Mouse (Mus musculus) liver, embryonic 11.5 days (tissue): ENCODE results near the gene Rilp. TPM values are rescaled to one million over a fixed set of nuclear protein-coding genes. Genes with fewer than 3 reads are reported as not detected.

Experiments used
- ATAC-seq: fragments of 200-750 bp; cut with Nextera tagmentation; replicated peaks from 2 replicates; pipeline ENCODE4 v1.8.0; 2017; ENCODE audit warnings: moderate number of reproducible peaks, mild to moderate bottlenecking, moderate TSS enrichment, moderate library complexity; ENCODE audit not compliant: low FRiP score
- DNase-seq: peaks from one replicate; pipeline ENCODE4 v3.0.0-alpha.2; 2017; ENCODE audit warnings: low spot score
- H3K27ac ChIP-seq: fragments of 300-500 bp; sonication (generic); 2 replicates; pipeline ENCODE4 v1.5.1; 2014; ENCODE audit warnings: mild to moderate bottlenecking, low read depth, low read length, control low read depth
- H3K27me3 ChIP-seq: fragments of 300-500 bp; sonication (generic); replicated peaks from 2 replicates; pipeline ENCODE4 v1.6.1; 2014; ENCODE audit warnings: low read length, mixed read lengths; ENCODE audit not compliant: control insufficient read depth, insufficient read depth
- H3K36me3 ChIP-seq: fragments of 300-500 bp; sonication (generic); 2 replicates; pipeline ENCODE4 v1.6.1; 2014; ENCODE audit warnings: mild to moderate bottlenecking, low read length, moderate library complexity, mixed read lengths; ENCODE audit not compliant: control insufficient read depth, insufficient read depth
- H3K4me1 ChIP-seq: fragments of 300-500 bp; sonication (generic); replicated peaks from 2 replicates; pipeline ENCODE4 v1.6.1; 2014; ENCODE audit warnings: low read length, mixed read lengths; ENCODE audit not compliant: control insufficient read depth, insufficient read depth
- H3K4me2 ChIP-seq: fragments of 300-500 bp; sonication (generic); 2 replicates; pipeline ENCODE4 v1.6.1; 2014; ENCODE audit warnings: mild to moderate bottlenecking, control low read depth, moderate library complexity
- H3K4me3 ChIP-seq: fragments of 300-500 bp; sonication (generic); 2 replicates; pipeline ENCODE4 v1.5.1; 2014; ENCODE audit warnings: low read depth, low read length, control low read depth
- H3K9ac ChIP-seq: fragments of 300-500 bp; sonication (generic); 2 replicates; pipeline ENCODE4 v1.6.1; 2014; ENCODE audit warnings: low read depth, low read length, control low read depth
- H3K9me3 ChIP-seq: fragments of 300-500 bp; sonication (generic); 2 replicates; pipeline ENCODE4 v1.6.1; 2016; ENCODE audit warnings: low read length, inconsistent platforms, mixed read lengths; ENCODE audit not compliant: control insufficient read depth
- WGBS: fragments of 180-500 bp; shearing (Covaris S2); extraction: QIAGEN DNeasy Blood & Tissue Kit; methylation state at CpG from one replicate; pipeline ENCODE4 v1.1.7; 2014; 5-methylcytosine and 5-hydroxymethylcytosine counted together
- polyA plus RNA-seq: library from polyadenylated mRNA; unstranded; fragments of >200 nt; fragmentation: Nextera tagmentation; extraction: Ambion mirVana; gene quantifications from 2 replicates; pipeline ENCODE4 v1.2.1, GENCODE M21; 2014

Gene Rilp
- polyA plus RNA-seq, 1 experiment from 2014 or later, result 1.2 TPM

DNA sequence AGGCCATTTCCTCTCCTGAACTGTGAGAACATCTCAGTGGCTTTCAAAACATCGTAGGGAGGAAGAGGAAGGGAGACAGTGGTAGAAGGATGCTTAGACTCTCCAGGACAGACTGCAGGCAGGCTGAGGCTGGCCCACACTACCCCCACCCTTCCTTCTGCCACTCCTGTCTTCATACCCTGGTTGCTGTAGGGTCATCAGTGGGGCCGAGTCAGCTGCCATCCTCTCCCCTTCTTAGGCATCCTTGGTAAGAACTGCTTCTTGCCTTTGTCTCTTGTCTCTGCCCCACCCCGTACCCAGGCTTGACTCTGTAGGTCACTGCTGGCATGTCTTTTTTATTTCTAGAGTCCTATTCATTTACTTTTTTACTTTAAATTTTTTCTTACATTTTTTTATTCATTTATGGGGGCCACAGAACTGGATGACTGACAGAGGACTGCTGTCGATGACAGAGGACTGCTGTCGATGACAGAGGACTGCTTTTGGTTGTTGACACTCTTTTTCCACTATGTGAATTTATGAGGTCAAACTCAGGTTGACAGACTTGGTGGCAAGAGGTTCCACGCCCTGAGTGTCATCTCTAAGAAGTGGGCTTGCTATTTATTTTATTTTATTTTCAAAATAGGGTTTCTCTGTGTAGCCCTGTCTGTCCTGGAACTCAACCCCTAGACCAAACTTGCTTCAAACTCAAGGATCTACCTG is 23.6 kb downstream of the Rilp start:
- ATAC-seq (no peak), DNase-seq (no peak)
- Histone ChIP-seq H3K4me3 (peak overlapping the region; percentile 70; the same call in 1 of the 2 replicates), H3K36me3 (no peaks in the 10 kb centered on the region), H3K9me3 (no peaks in the 10 kb centered on the region), H3K4me2 (peak overlapping the region; percentile 100), H3K27ac (0 out of 2 replicates have a peak overlapping the region, but pooled peaks have one; percentile 26), H3K27me3 (no peaks in the 10 kb centered on the region), H3K4me1 (peaks cover 27% of the 10 kb centered on the region), H3K9ac (0 out of 2 replicates have a peak overlapping the region, but pooled peaks have one; percentile 36)
- 65% methylated on average over 6 of the region's 6 CpGs for WGBS

GRCm38 (mm10) chr11:75534286-75535033 is 24.6 kb downstream of the Rilp start:
- 0 out of 2 replicates have a peak overlapping the region, but pooled peaks have one; percentile 1 for H3K4me3 ChIP-seq

DNA sequence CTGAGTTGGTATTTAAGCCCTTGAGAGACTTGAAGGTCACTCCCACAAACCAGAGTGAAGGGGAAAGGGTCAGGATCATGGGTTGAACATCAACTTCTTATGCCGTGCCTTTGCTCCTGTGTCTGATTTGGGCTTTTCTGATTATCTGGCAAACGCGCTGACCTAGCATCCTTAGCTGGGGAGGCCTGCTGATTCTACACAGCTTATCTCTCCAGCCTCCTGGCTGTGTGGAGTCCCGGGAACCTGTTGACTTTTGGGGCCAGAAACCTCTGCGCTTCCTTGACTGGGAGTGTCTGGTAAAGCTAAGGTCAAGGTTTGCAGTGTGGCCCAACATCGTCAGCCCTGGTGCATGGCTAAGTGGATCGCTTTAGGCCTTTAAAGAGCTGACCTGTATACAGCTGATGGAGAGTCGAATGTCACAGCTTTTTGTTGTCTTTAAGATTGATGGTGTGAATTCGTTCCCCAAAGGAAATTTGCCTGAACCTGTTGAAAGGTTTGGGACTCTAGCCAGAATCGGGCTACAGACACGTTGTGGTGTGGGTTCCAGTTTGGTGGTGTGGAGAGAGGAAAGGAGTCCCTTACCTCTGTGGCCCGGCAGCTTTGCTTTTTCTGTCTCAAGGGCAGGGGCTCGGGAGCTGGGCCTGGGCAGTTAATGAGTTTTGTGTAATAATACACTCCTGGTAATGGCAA is 25.4 kb downstream of the Rilp start:
- Histone ChIP-seq H3K9ac (peak overlapping the region; percentile 7; the same call in 1 of the 2 replicates), H3K27ac (peak overlapping the region; percentile 16; the same call in 1 of the 2 replicates), H3K4me3 (no peak overlapping the region), H3K9me3 (no peaks in the 10 kb centered on the region), H3K4me1 (peaks cover 27% of the 10 kb centered on the region), H3K4me2 (peak overlapping the region; percentile 34), H3K27me3 (no peaks in the 10 kb centered on the region), H3K36me3 (no peaks in the 10 kb centered on the region)
- WGBS, result 33% methylated on average over 13 of the region's 13 CpGs
- no peak for ATAC-seq
- no peak for DNase-seq

More at GRCm38 (mm10) chr11:75534286-75535033, 24.6 kb downstream of the Rilp start:
- H3K9me3 ChIP-seq, result no peaks in the 10 kb centered on the region
- no peak for DNase-seq
- H3K9ac ChIP-seq, result no peak overlapping the region
- peaks cover 27% of the 10 kb centered on the region for H3K4me1 ChIP-seq
- no peaks in the 10 kb centered on the region for H3K36me3 ChIP-seq
- no peak overlapping the region for H3K27ac ChIP-seq
- H3K27me3 ChIP-seq, result no peaks in the 10 kb centered on the region
- H3K4me2 ChIP-seq, result peak overlapping the region; percentile 34; the same call in 1 of the 2 replicates
- ATAC-seq, result no peak
- whole genome bisulfite sequencing, result 53% methylated on average over 4 of the region's 4 CpGs

DNA sequence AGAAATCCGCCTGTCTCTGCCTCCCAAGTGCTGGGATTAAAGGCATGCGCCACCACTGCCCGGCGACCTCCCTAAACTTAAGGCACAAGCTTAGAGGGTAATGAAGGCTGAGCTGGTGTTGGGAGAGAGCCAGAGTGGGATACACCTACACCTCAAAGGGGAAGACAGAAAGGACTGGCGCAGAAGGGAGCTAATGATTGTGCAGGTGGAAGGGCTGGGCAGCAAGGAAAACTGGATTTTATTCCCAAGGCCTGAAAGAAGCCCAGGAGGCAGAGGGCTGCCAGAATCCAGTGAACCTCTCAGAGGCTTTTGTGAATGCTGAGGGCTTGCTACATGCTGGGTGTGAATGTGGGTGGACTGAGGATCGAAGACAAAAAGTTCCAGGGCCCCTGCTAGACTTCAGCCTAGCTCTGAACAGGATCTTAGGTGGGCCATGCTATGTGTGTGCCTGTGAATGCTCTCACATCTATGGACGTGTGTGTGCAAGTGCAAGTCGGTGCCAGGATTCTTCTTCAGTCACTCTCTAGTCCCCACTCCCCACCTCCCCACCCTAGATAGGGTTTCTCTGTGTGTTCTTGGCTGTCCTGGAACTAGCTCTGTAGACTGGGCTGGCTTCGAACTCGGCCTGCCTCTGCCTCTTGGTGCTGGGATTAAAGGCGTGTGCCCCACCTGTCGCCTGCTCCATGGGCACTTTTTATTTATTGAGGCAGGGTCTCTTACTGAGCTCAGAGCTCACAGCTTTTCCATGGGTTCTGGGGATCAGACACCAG is 26.5 kb downstream of the Rilp start:
- Histone ChIP-seq H3K4me1 (peaks cover 34% of the 10 kb centered on the region), H3K27ac (no peak overlapping the region)

DNA sequence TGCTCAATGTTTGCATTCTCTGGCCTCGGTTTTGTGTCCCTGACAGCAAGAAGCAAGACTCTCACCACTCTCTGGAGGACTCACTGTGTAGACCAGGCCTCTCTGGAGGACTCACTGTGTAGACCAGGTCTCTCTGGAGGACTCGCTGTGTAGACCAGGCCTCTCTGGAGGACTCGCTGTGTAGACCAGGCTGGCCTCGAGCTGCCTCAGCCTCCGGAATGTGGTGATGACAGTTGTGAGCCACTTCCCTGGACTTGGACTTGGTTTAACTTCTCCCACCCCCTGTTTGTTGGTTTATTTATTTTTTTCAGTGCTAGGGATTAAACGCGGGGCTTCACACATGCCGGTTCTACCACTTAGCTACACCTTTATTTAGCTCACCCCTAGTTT is 27.1 kb downstream of the Rilp start:
- Histone ChIP-seq H3K27ac (no peak overlapping the region), H3K36me3 (no peaks in the 10 kb centered on the region), H3K4me1 (peaks cover 34% of the 10 kb centered on the region), H3K27me3 (no peaks in the 10 kb centered on the region), H3K4me2 (no peak overlapping the region), H3K9ac (no peak overlapping the region), H3K4me3 (no peak overlapping the region), H3K9me3 (no peaks in the 10 kb centered on the region)
- 81% methylated on average over 8 of the region's 8 CpGs for WGBS
- ATAC-seq, result no peak
- DNase-seq, result no peak

More for the DNA sequence above, 26.5 kb downstream of the Rilp start:
- DNase-seq, result no peak
- H3K27me3 ChIP-seq, result no peaks in the 10 kb centered on the region
- H3K36me3 ChIP-seq, result no peaks in the 10 kb centered on the region
- H3K9ac ChIP-seq, result no peak overlapping the region
- H3K4me3 ChIP-seq, result no peak overlapping the region
- no peak overlapping the region for H3K4me2 ChIP-seq
- 87% methylated on average over 12 of the region's 12 CpGs for WGBS
- ATAC-seq, result no peak
- no peaks in the 10 kb centered on the region for H3K9me3 ChIP-seq

DNA sequence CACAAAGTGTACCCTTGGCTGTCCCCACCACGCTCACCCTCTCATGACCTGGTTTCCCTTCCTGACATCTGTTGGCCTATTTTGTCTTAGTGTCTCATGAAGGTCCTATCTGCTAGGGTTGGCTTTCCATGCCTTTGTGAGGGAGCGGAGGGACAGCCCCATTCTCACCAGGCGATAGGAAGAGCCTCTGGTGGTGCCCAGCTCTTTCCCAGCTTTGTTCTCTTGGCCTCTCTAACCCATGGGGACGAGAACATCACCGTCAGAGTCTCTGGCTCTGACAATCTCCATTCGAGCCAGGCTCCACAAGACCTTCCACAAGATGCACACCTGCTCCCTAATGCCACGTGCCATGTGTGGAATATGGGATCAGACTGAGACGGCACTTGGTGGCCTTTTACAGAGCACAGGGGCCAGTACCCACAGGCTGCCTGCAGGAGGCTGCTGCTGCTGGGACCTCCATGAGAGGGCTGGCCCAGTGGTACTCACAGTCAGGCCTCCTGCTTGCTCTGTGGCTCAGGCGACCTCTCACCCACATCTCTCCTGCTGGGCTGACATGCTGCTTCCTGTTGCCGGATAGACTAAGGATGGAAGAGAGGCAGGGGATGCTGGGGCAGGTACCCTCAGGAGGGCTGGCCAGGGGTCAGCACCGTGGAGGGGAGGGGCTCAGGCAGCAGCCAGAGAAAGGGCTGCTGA is 27.7 kb downstream of the Rilp start:
- peak overlapping the region; percentile 11; the same call in 1 of the 2 replicates for H3K27ac ChIP-seq

DNA sequence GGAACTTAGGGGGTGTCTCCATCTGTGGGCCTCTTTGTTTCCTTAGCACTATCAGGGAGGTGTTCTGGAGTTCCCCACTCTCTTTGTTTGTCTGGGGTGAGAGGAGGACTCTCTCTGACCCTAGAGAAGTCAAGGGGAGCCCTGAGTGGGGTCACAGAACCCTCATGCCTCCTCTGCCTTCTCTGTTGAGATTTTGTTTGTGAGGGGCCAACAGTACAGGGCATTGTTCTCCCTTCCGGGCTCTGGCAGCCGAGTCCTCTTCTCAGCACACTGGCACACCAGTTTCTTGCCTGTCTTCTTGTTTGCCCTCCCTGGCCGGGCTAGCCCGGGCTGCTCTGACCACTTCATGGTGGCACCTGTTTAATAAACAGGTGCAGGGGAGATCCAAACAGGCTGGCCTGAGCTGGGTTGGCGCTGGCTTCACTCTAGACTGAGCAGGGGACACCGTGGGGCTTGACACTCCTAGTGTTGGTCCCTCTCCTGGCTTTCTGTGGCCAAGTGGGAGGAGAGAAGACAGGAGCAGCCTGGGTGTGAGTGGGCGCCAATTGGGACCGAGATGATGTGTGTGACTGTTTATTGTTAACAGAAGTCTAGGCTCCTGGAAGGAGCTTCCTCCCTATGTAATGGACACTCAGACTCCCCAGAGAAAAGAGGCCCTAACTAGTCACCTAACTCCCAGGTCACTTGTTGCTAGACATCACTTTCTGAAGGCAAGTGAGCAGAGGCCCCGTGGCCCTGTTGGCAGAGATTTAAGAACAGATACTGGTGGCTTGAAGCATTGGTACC is 28.5 kb downstream of the Rilp start:
- H3K9me3 ChIP-seq, result no peaks in the 10 kb centered on the region
- no peaks in the 10 kb centered on the region for H3K27me3 ChIP-seq
- H3K4me1 ChIP-seq, result peaks cover 34% of the 10 kb centered on the region
- no peak overlapping the region; the same call in 1 of the 2 replicates for H3K9ac ChIP-seq
- no peak overlapping the region for H3K4me3 ChIP-seq
- peak overlapping the region; percentile 5 for H3K4me2 ChIP-seq
- no peaks in the 10 kb centered on the region for H3K36me3 ChIP-seq
- H3K27ac ChIP-seq, result peak overlapping the region; percentile 11; the same call in 1 of the 2 replicates
- ATAC-seq, result no peak; the same call in 1 of the 2 replicates
- no peak for DNase-seq
- 67% methylated on average over 9 of the region's 9 CpGs for WGBS

More for the DNA sequence above, 27.7 kb downstream of the Rilp start:
- Histone ChIP-seq H3K4me3 (no peak overlapping the region), H3K9ac (no peak overlapping the region), H3K4me2 (peak overlapping the region; percentile 5), H3K27me3 (no peaks in the 10 kb centered on the region), H3K4me1 (peaks cover 34% of the 10 kb centered on the region), H3K36me3 (no peaks in the 10 kb centered on the region), H3K9me3 (no peaks in the 10 kb centered on the region)
- WGBS, result 61% methylated on average over 11 of the region's 11 CpGs
- no peak for DNase-seq
- no peak for ATAC-seq
